Mouse (Mus musculus) liver, embryonic 14.5 days (tissue): Measurements from ENCODE around the gene Atcay.

ENCODE experiments used
- CTCF ChIP-seq: IDR thresholded peaks from 2 replicates; pipeline ENCODE4 v1.5.1; 2016; ENCODE audit warnings: antibody characterized with exemption, low read depth, control low read depth
- EP300 ChIP-seq: IDR thresholded peaks from 2 replicates; pipeline ENCODE4 v1.6.1; 2016; ENCODE audit warnings: antibody characterized with exemption, low read depth

- TF ChIP-seq CTCF (no peak), EP300 (no peak)
Measured at GRCm38 (mm10) chr10:81249442-81249841, 18.8 kb upstream of the Atcay start.
